Mouse (Mus musculus): ENCODE results near the gene Gp5. TPM values are rescaled to one million over a fixed set of nuclear protein-coding genes. Genes with fewer than 3 reads are reported as not detected.

Gp5 gene
- polyA plus RNA-seq (2017; shearing (Covaris generic)): not detected

DNA sequence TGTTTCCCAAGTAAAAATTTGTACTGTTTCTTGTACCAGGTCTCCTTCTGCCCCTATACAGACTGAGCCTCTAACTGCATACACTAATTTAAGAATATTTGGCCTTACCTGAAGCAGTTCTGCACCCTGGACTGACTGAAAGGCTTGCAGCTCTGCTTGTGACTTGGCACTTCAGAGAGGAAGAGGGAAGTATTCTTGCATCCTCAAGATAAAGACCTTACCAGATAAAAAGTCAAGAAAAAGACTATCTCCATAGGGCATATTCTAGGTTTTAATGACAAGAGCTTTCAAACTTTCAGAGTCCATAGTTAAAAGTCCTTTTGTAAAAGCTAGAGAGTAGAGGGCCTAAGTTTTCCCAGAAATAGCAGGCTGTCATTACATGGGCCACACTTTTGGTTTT is at the start of gene Gp5:
Gene Gp5, minus strand, starts transcription at position 133 of the 400 bp plus-strand sequence.

DNA sequence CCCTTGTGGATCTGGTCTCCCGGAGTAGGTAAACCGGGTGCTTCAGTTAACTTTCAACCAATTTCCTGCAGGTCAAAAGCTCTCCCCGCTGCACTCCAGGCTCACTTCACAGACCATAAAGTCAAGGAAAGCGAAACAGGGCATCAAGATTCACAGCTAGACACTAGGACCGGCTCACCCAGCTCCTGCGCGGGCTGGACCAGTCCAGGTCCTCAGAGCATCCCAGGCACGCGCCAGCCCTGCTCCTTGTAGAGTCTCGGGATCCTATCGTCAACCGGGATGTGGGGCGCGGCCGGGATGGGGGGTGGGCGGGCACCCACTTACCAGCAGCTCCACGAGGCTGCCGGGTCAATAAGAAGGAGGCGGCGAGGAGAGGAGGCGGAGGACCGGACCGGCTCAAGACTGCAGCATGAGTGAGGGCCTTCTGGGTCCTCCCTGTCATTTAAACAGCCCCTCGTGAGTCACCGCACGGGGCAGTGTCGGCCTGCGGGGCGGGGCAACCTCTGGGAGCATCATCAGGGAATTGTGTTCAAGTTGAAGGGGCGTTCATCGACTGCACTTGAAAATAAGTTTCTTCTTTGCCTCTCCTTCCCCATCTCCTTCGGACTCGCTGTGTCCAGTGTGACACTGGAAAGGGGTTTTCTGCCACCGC is 27.6 kb downstream of the Gp5 start, which contains the start of gene Lrrc15:
Gene Lrrc15, minus strand, starts transcription at position 413 of the 652 bp plus-strand sequence.

DNA sequence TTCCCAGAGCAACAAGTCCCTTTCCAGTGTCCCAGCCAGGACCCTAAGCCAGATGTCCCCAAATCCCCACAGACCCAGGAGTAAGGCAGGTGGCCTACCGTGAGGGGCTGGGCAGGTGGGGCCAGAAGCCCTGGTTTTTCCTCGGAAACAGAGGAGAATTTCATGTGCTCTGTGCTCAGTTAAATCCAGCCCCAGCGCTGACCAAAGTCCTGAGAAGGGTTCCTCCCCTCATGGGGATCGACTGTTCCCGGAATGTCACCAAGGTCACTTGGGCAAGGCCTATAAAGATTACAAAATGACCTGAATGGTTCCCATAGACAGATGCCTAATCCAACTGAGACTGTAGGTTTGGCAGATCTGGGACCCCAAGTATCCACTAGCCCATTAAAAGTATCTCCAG is 43.2 kb downstream of the Gp5 start, which contains the start of gene Cpn2:
Gene Cpn2, minus strand, starts transcription at position 141 of the 400 bp plus-strand sequence.

Other genes with a start within 250 kb of the Gp5 start
- gene Hes1, start 246.4 kb downstream of the Gp5 start, polyA plus RNA-seq (2017; shearing (Covaris generic)): not detected
- gene Cpn2, start 43.3 kb downstream of the Gp5 start, polyA plus RNA-seq (2017; shearing (Covaris generic)): not detected
- not detected for gene Lrrc15, start 27.5 kb downstream of the Gp5 start, polyA plus RNA-seq (2017; shearing (Covaris generic))
- gene Atp13a3, start 95.2 kb upstream of the Gp5 start, polyA plus RNA-seq (2017; shearing (Covaris generic)): 6.9 TPM
- gene Tmem44, start 240.1 kb upstream of the Gp5 start, polyA plus RNA-seq (2017; shearing (Covaris generic)): 0.33 TPM